Mouse (Mus musculus) neural tube, embryonic 14.5 days (tissue): ENCODE results near the gene Loxl3. TPM values are rescaled to one million over a fixed set of nuclear protein-coding genes. Genes with fewer than 3 reads are reported as not detected.

ENCODE experiments used
- ATAC-seq: fragments of 200-750 bp; cut with Nextera tagmentation; 2 replicates; pipeline ENCODE4 v1.8.0; 2017; ENCODE audit warnings: low read depth, mild to moderate bottlenecking, moderate TSS enrichment, moderate library complexity
- H3K27ac ChIP-seq: fragments of 300-500 bp; sonication (generic); 2 replicates; pipeline ENCODE4 v1.5.1; 2014; ENCODE audit warnings: low read depth, mild to moderate bottlenecking, control low read depth, low read length, moderate library complexity, mixed read lengths
- H3K27me3 ChIP-seq: fragments of 300-500 bp; sonication (generic); 2 replicates; pipeline ENCODE4 v1.6.1; 2014; ENCODE audit warnings: low read length; ENCODE audit not compliant: control insufficient read depth, insufficient read depth
- H3K36me3 ChIP-seq: fragments of 300-500 bp; sonication (generic); 2 replicates; pipeline ENCODE4 v1.6.1; 2014; ENCODE audit warnings: low read length, mixed read lengths; ENCODE audit not compliant: control insufficient read depth, insufficient read depth
- H3K4me1 ChIP-seq: fragments of 300-500 bp; sonication (generic); 2 replicates; pipeline ENCODE4 v1.6.1; 2014; ENCODE audit warnings: low read length; ENCODE audit not compliant: control insufficient read depth, insufficient read depth
- H3K4me2 ChIP-seq: fragments of 300-500 bp; sonication (generic); 2 replicates; pipeline ENCODE4 v1.6.1; 2014; ENCODE audit warnings: mild to moderate bottlenecking, low read depth, low read length, control low read depth
- H3K4me3 ChIP-seq: fragments of 300-500 bp; sonication (generic); 2 replicates; pipeline ENCODE4 v1.5.1; 2014; ENCODE audit warnings: low read depth, low read length, control low read depth, mixed read lengths
- H3K9ac ChIP-seq: fragments of 300-500 bp; sonication (generic); replicated peaks from 2 replicates; pipeline ENCODE4 v1.6.1; 2014; ENCODE audit warnings: low read depth, mild to moderate bottlenecking, control low read depth, low read length, mixed read lengths
- H3K9me3 ChIP-seq: fragments of 300-500 bp; sonication (generic); 2 replicates; pipeline ENCODE4 v1.6.1; 2016; ENCODE audit warnings: low read length; ENCODE audit not compliant: control insufficient read depth
- WGBS: fragments of 180-500 bp; shearing (Covaris S2); extraction: QIAGEN DNeasy Blood & Tissue Kit; methylation state at CpG from one replicate; pipeline ENCODE4 v1.1.7; 2014; 5-methylcytosine and 5-hydroxymethylcytosine counted together
- polyA plus RNA-seq: library from polyadenylated mRNA; unstranded; fragments of >200 nt; fragmentation: Nextera tagmentation; extraction: Ambion mirVana; gene quantifications from 2 replicates; pipeline ENCODE4 v1.2.1, GENCODE M21; 2014

Loxl3 gene
- polyA plus RNA-seq, 1 experiment from 2014 or later, result 4.2 TPM

DNA sequence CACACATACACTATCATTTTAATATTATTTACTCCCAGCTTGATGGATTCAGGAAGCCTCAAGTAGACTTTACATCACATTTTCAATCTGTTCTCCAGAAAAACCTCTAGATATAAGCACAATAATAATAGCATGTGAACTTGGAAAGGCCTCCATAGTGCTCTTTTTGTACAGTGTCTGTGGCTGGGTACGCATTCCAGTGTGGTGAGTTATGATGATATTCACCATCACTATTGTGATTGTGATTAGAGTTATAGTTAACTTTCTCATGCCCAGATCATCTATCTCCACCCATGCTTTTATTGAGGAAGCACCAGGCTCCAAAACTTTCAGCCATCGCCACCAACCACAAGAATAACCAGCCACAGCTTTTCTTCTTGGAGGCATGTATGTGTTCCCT, 10.2 kb upstream of the Loxl3 start:
- Histone ChIP-seq H3K4me3 (no peak overlapping the region), H3K4me1 (no peaks in the 10 kb centered on the region), H3K36me3 (no peaks in the 10 kb centered on the region), H3K4me2 (no peak overlapping the region), H3K9me3 (no peaks in the 10 kb centered on the region), H3K27me3 (no peaks in the 10 kb centered on the region), H3K9ac (no peak overlapping the region), H3K27ac (no peak overlapping the region)
- WGBS, result 89% methylated on average over 2 of the region's 2 CpGs
- ATAC-seq, result no peak

DNA sequence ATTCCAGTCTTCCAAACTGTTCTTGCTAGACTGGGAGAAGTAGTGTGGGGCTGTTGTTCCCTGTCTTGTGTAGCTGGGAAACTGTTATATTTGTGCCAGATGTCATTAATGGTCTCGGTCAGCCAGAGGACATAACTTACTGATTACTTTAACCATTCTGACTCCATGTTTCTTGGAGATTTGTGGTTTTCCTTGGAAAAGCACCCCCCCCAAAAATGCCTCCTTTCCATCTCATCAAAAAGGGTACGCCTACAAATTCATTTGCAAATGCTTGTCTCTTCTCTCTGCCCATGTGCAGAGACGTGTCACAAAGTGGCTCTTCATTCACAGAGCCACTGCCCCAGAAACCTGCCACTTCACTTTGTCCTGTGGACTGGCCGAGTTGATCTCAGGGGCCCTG, 9.6 kb upstream of the Loxl3 start:
- 65% methylated on average over 4 of the region's 4 CpGs for WGBS
- no peak overlapping the region for H3K9ac ChIP-seq
- no peak overlapping the region for H3K4me3 ChIP-seq
- H3K27ac ChIP-seq, result no peak overlapping the region
- H3K4me2 ChIP-seq, result no peak overlapping the region
- no peaks in the 10 kb centered on the region for H3K36me3 ChIP-seq
- no peaks in the 10 kb centered on the region for H3K4me1 ChIP-seq
- ATAC-seq, result no peak
- no peaks in the 10 kb centered on the region for H3K9me3 ChIP-seq
- no peaks in the 10 kb centered on the region for H3K27me3 ChIP-seq

DNA sequence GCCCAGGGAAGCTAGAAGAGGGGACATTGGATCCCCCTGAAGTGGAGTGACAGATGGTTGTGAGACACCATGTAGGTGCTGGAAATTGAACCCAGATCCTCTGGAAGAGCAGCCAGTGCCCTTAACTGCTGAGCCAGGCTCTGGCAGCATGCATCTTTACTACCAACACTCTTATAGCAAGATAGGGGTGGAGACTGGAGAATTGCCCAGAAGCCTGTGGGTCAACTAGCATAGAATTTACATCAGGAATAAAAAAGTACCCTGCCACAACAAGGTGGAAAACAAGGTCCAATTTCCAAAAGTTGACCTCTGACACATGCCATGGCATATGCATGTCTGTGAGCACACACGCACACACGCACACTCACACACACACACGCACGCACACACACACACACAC, 8.8 kb upstream of the Loxl3 start:
- no peaks in the 10 kb centered on the region for H3K27me3 ChIP-seq
- no peaks in the 10 kb centered on the region for H3K36me3 ChIP-seq
- H3K4me1 ChIP-seq, result no peaks in the 10 kb centered on the region
- H3K9me3 ChIP-seq, result no peaks in the 10 kb centered on the region
- no peak overlapping the region for H3K9ac ChIP-seq
- no peak overlapping the region for H3K4me3 ChIP-seq
- 84% methylated on average over 4 of the region's 4 CpGs for WGBS
- no peak overlapping the region for H3K4me2 ChIP-seq
- no peak overlapping the region for H3K27ac ChIP-seq
- no peak for ATAC-seq

DNA sequence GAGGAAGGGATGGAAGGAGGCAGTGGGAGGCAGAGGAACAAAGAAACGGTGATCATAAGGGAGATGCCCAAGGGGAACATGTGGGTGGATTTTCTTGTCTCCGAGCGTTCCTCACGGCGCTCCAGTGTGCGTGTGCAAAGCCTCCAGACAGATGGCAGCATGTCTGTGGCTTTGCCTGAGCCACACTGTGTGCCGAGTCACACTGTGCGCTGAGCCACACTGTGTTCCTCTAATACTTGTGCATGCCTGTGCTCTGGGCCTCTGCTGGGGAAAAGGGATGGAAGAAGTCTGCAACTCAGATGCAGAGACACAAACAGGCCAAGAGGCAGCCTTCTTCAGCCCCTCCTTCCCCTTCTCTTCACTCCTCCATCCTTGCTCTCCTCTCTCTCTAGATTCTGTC, 6.7 kb upstream of the Loxl3 start:
- H3K27ac ChIP-seq, result no peak overlapping the region
- H3K4me1 ChIP-seq, result no peaks in the 10 kb centered on the region
- H3K9ac ChIP-seq, result no peak overlapping the region
- H3K9me3 ChIP-seq, result no peaks in the 10 kb centered on the region
- no peak overlapping the region for H3K4me3 ChIP-seq
- no peak overlapping the region for H3K4me2 ChIP-seq
- WGBS, result 73% methylated on average over 8 of the region's 8 CpGs
- H3K27me3 ChIP-seq, result peaks cover 8% of the 10 kb centered on the region; the same call in 1 of the 2 replicates
- ATAC-seq, result no peak
- no peaks in the 10 kb centered on the region for H3K36me3 ChIP-seq

DNA sequence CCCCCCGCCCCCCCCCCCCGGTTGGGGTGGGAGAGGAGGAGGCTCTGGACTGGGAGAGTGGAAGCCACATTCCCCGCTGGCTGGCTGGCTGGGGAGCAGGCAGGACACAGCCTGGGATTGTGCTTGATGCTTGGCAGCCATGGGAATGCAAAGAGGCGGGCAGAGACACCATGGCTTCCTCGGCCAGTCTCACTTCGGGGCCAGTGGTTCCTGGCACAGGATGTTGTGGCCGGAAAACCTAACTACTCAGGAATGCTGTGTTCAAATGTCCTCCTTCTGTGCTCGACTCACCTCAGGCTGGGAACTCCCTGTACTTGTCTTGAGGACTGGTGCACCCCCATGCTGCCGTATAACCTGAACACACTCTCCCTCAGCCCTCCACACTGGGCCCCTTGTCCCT, 6.3 kb upstream of the Loxl3 start:
- WGBS, result 72% methylated on average over 7 of the region's 9 CpGs

DNA sequence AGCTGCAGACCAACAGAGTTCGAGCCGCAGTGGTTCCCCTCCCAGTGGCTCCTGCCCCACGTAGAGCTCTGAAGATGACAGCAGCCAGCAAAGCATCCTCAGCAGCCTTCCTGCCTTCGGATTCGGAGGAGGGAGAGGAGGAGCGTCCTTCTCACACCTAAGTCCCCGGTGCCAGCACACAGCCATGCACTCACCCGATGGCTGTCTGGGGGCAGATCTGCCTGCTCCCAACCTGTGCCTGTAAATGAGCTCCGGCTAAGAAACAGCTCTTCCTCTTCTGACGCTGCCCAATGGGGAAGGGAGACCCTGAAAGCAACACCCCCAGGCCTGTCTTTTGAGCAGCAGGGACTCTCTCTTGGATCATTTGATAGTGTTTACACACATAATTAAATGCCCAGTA, 4.2 kb upstream of the Loxl3 start:
- 19% methylated on average over 10 of the region's 10 CpGs for WGBS
- Histone ChIP-seq H3K36me3 (no peaks in the 10 kb centered on the region), H3K27me3 (peaks cover 12% of the 10 kb centered on the region; the same call in 1 of the 2 replicates), H3K4me3 (no peak overlapping the region), H3K4me1 (peaks cover 11% of the 10 kb centered on the region; the same call in 1 of the 2 replicates), H3K9me3 (no peaks in the 10 kb centered on the region), H3K9ac (no peak overlapping the region), H3K27ac (no peak overlapping the region), H3K4me2 (no peak overlapping the region)
- no peak for ATAC-seq

More for the DNA sequence above, 6.3 kb upstream of the Loxl3 start:
- Histone ChIP-seq H3K27ac (no peak overlapping the region), H3K4me2 (no peak overlapping the region), H3K27me3 (peaks cover 8% of the 10 kb centered on the region; the same call in 1 of the 2 replicates), H3K4me1 (peaks cover 4% of the 10 kb centered on the region; the same call in 1 of the 2 replicates), H3K9ac (no peak overlapping the region), H3K9me3 (no peaks in the 10 kb centered on the region), H3K4me3 (no peak overlapping the region), H3K36me3 (no peaks in the 10 kb centered on the region)
- no peak for ATAC-seq

DNA sequence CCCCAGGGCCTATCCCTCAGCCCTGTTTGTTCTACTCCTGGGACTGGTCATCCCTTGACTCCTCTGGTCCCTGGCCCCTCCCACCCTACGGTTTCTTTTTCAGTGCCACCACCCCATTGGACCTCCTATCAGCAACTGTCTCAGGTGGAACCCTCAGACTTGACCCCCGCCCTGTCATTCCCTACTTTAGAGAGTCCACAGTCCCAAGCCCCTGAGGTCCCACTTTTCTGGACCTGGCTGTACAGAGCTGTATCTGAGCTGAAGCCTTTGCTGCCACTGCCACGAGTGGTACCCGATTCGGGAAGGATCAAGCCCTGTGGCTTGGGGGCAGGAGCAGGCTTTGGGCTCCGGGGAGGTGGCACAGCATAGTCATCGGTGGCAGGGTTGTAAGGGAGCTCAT, 2.9 kb upstream of the Loxl3 start:
- WGBS, result 75% methylated on average over 7 of the region's 7 CpGs
- no peak overlapping the region for H3K4me2 ChIP-seq
- no peak overlapping the region for H3K4me3 ChIP-seq
- no peaks in the 10 kb centered on the region for H3K36me3 ChIP-seq
- H3K9ac ChIP-seq, result no peak overlapping the region
- H3K4me1 ChIP-seq, result peaks cover 11% of the 10 kb centered on the region; the same call in 1 of the 2 replicates
- peaks cover 12% of the 10 kb centered on the region; the same call in 1 of the 2 replicates for H3K27me3 ChIP-seq
- H3K27ac ChIP-seq, result no peak overlapping the region
- ATAC-seq, result no peak
- no peaks in the 10 kb centered on the region for H3K9me3 ChIP-seq

DNA sequence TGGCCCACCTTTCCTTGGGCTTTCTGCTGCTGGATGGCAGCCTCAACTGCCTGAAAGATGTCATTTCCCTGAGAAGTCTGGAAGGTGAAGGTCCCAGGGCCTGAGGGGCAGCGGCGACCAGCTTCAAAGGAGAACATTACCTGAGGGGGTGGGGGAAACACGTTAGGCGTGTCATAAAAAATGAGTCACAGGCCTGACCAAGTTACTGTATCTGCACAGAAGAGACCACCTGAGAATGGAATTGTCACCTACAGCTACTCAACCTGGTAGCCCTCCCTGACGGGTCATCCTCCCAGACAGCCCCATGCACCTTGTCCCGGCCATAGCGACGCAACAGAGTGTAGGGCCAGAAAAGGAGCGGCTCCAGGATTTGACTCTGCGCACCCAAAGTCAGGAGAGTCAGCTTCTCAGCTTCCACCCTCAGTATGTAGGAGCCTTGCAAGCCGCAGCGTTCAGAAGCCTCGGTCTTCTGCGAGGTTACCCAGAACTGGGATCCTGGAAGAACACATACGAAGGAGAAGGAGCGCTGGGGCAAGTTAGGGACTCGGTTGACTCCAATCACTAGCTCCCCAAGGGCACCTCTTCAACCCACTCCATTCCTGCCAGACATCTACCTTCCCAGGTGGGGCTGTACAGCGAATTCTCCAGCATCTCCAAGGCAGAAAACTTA, 1.9 kb upstream of the Loxl3 start:
- WGBS, result 19% methylated on average over 18 of the region's 18 CpGs
- Histone ChIP-seq H3K4me3 (peak overlapping the region; percentile 43; the same call in 1 of the 2 replicates), H3K9ac (no peak overlapping the region), H3K9me3 (no peaks in the 10 kb centered on the region), H3K27ac (no peak overlapping the region), H3K4me2 (peak overlapping the region; percentile 80), H3K27me3 (peaks cover 12% of the 10 kb centered on the region; the same call in 1 of the 2 replicates), H3K36me3 (no peaks in the 10 kb centered on the region), H3K4me1 (peaks cover 11% of the 10 kb centered on the region; the same call in 1 of the 2 replicates)
- ATAC-seq, result no peak

DNA sequence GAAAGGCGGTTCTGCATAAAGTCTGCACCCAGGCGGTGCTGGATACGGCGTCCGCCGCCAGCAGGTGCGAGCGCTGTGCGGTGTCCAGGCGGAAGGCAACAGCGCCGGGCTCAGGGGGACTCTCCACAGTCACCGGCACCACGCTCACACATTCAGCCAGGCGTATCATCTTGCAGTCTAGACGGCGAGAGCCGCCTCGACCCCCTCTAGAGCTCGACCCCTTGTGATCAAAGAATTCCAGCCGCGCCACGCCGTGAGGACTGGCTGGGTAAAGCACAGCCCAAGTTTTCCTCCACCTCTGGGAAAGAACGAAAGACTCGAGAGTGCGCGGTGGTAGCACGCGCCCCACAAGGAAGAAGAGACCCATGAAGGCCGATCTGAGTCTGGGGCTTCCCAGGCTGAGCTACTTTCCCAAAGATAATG, 1.2 kb upstream of the Loxl3 start:
- Histone ChIP-seq H3K4me2 (peak overlapping the region; percentile 80), H3K4me1 (peaks cover 11% of the 10 kb centered on the region; the same call in 1 of the 2 replicates), H3K9me3 (no peaks in the 10 kb centered on the region), H3K27ac (no peak overlapping the region), H3K27me3 (peaks cover 12% of the 10 kb centered on the region; the same call in 1 of the 2 replicates), H3K36me3 (no peaks in the 10 kb centered on the region), H3K9ac (peak overlapping the region; percentile 37; the same call in 1 of the 2 replicates), H3K4me3 (peak overlapping the region; percentile 43)
- ATAC-seq, result peak; percentile 51; the same call in 1 of the 2 replicates
- WGBS, result under 1% methylated on average over 31 of the region's 31 CpGs
